Mouse (Mus musculus) midbrain, embryonic 11.5 days (tissue): ENCODE results near the gene Med10. TPM values are rescaled to one million over a fixed set of nuclear protein-coding genes. Genes with fewer than 3 reads are reported as not detected.

Experiments
- ATAC-seq: fragments of 200-750 bp; cut with Nextera tagmentation; 2 replicates; pipeline ENCODE4 v1.8.0; 2017; ENCODE audit warnings: moderate TSS enrichment, moderate library complexity; ENCODE audit not compliant: low FRiP score
- DNase-seq: peaks from one replicate; pipeline ENCODE4 v3.0.0; 2015; ENCODE audit warnings: low spot score; ENCODE audit errors: missing footprints
- H3K27ac ChIP-seq: fragments of 300-500 bp; sonication (generic); 2 replicates; pipeline ENCODE4 v1.5.1; 2014; ENCODE audit warnings: low read depth, low read length
- H3K27me3 ChIP-seq: fragments of 300-500 bp; sonication (generic); 2 replicates; pipeline ENCODE4 v1.6.1; 2014; ENCODE audit warnings: mild to moderate bottlenecking, low read length, moderate library complexity, mixed read lengths; ENCODE audit not compliant: control insufficient read depth, insufficient read depth
- H3K36me3 ChIP-seq: fragments of 300-500 bp; sonication (generic); 2 replicates; pipeline ENCODE4 v1.6.1; 2014; ENCODE audit warnings: mild to moderate bottlenecking, low read length, moderate library complexity, mixed read lengths; ENCODE audit not compliant: control insufficient read depth, insufficient read depth
- H3K4me1 ChIP-seq: fragments of 300-500 bp; sonication (generic); 2 replicates; pipeline ENCODE4 v1.6.1; 2014; ENCODE audit warnings: low read length; ENCODE audit not compliant: control insufficient read depth, insufficient read depth
- H3K4me2 ChIP-seq: fragments of 300-500 bp; sonication (generic); 2 replicates; pipeline ENCODE4 v1.6.1; 2014; ENCODE audit warnings: mild to moderate bottlenecking, moderate library complexity
- H3K4me3 ChIP-seq: fragments of 300-500 bp; sonication (generic); 2 replicates; pipeline ENCODE4 v1.5.1; 2014; ENCODE audit warnings: low read depth, low read length
- H3K9ac ChIP-seq: fragments of 300-500 bp; sonication (generic); 2 replicates; pipeline ENCODE4 v1.6.1; 2014; ENCODE audit warnings: low read length
- H3K9me3 ChIP-seq: fragments of 300-500 bp; sonication (generic); 2 replicates; pipeline ENCODE4 v1.6.1; 2016; ENCODE audit warnings: low read length; ENCODE audit not compliant: control insufficient read depth
- WGBS: fragments of 180-500 bp; shearing (Covaris S2); extraction: QIAGEN DNeasy Blood & Tissue Kit; methylation state at CpG from one replicate; pipeline ENCODE4 v1.1.7; 2014; 5-methylcytosine and 5-hydroxymethylcytosine counted together
- polyA plus RNA-seq: library from polyadenylated mRNA; unstranded; fragments of >200 nt; fragmentation: Nextera tagmentation; extraction: Ambion mirVana; gene quantifications from 2 replicates; pipeline ENCODE4 v1.2.1, GENCODE M21; 2014

Gene Med10
- polyA plus RNA-seq, 1 experiment from 2014 or later, result 217 TPM

DNA sequence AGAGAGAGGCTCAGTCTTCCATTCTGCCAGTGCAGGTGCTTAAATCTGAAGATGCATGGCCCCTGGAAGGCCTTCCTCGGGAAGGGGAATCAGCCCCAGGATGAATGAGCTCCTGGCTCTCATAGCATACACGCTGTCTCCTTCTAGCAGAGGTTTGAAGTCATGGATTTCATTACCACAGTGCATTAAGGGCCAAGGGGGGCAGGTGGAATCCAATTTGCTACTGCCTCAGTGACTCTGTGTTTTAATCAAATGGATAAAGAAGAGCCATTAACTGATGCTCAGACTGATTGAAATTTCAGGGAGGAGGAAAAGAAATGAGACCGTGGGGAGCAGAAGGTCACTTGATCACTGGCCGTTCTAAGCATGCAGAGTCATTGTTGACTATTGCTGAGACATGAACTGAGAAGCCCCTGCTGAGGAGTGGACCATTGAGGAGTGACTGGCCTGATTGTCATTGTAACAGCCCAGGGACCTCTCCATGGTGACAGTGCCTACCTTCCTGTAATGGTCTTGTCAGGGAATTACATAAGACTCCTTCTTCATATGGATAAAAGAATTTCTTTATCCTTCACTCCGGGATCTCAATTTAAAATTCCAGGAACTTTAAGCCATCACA is 51.3 kb downstream of the Med10 start:
- 31% methylated on average over 5 of the region's 5 CpGs for WGBS
- Histone ChIP-seq H3K4me2 (no peak overlapping the region), H3K4me1 (no peaks in the 10 kb centered on the region), H3K4me3 (no peak overlapping the region), H3K9ac (no peak overlapping the region), H3K27ac (no peak overlapping the region), H3K36me3 (no peaks in the 10 kb centered on the region), H3K27me3 (no peaks in the 10 kb centered on the region), H3K9me3 (no peaks in the 10 kb centered on the region)
- ATAC-seq (0 out of 2 replicates have a peak, but pooled peaks have one; percentile 19), DNase-seq (no peak)

DNA sequence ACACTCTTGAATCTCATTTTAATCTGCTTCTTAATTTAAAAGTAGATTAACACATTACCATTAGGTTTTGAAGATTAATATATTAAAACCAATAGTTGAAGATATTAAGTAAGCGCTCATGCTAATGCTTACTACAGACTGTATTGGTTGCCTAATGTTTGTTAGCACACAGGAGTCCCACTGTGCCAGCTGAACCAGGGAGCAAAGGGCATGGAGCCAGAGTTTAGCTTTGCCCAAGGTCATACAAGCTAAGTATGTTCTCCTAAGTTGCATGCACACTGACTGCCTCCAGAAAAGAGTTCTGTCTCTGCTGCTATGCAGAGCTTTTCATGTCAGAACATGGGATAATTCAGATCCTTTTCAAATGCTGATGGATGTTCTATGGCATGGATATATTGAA is 53.7 kb downstream of the Med10 start:
- no peak overlapping the region for H3K4me2 ChIP-seq
- no peaks in the 10 kb centered on the region for H3K36me3 ChIP-seq
- DNase-seq (no peak), ATAC-seq (no peak)
- H3K27me3 ChIP-seq, result no peaks in the 10 kb centered on the region
- no peak overlapping the region for H3K9ac ChIP-seq
- H3K27ac ChIP-seq, result no peak overlapping the region
- WGBS, result 87% methylated on average over 1 of the region's 1 CpGs
- no peak overlapping the region for H3K4me3 ChIP-seq
- H3K4me1 ChIP-seq, result no peaks in the 10 kb centered on the region
- no peaks in the 10 kb centered on the region for H3K9me3 ChIP-seq

DNA sequence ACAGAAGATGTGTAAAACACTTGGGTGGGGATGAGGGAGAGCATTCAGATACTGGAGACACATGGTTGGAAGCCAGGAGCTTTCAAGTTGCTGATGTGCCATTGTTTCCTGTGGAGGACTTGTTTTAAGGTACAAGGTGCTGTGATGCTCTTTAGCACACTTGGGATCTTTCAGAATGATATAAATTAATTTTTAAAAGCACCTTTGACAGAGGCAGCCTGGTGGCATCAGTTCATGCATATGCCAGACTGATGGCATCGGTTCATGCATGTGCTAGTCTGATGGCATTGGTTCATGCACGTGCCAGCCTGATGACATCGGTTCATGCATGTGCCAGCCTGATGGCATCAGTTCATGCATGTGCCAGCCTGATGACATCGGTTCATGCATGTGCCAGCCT is 60.1 kb downstream of the Med10 start:
- no peaks in the 10 kb centered on the region for H3K9me3 ChIP-seq
- H3K27ac ChIP-seq, result no peak overlapping the region
- H3K4me3 ChIP-seq, result no peak overlapping the region
- no peaks in the 10 kb centered on the region for H3K27me3 ChIP-seq
- H3K4me2 ChIP-seq, result no peak overlapping the region
- no peaks in the 10 kb centered on the region for H3K36me3 ChIP-seq
- 98% methylated on average over 4 of the region's 4 CpGs for whole genome bisulfite sequencing
- ATAC-seq (no peak), DNase-seq (no peak)
- no peaks in the 10 kb centered on the region for H3K4me1 ChIP-seq
- H3K9ac ChIP-seq, result no peak overlapping the region

DNA sequence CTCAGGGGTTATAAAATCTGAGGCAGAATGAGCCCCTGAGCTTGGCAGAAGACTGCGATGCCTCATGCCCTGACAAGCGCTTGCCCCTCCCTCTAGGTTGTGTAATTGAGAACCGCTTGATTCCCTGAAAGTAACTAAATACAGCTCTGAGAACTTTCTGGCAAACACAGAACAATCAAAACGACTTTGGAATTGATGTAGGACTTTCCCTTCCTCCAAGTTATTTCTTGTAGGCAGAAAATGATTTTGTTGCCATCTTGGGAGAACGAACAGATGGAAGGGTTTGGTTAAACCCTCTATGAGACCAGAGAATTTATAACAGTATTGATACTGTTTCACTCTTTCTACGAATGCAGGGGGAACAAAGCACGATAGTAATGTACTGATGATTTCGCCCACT is 62.7 kb downstream of the Med10 start:
- Histone ChIP-seq H3K27me3 (no peaks in the 10 kb centered on the region), H3K4me3 (no peak overlapping the region), H3K4me2 (no peak overlapping the region), H3K4me1 (no peaks in the 10 kb centered on the region), H3K27ac (no peak overlapping the region), H3K9me3 (no peaks in the 10 kb centered on the region), H3K9ac (no peak overlapping the region), H3K36me3 (no peaks in the 10 kb centered on the region)
- DNase-seq (no peak), ATAC-seq (no peak)
- WGBS, result 83% methylated on average over 8 of the region's 8 CpGs

Other genes starting within 250 kb of the Med10 start
- gene Srd5a1, start 191.0 kb upstream of the Med10 start, polyA plus RNA-seq, result 19.4 and 24.9 TPM in 2 replicates
- gene Ube2ql1, start 62.5 kb upstream of the Med10 start, polyA plus RNA-seq, result 7.2 TPM in 2 replicates